Mouse (Mus musculus): Measurements from ENCODE around the gene Lmna.

Gene Lmna

DNA sequence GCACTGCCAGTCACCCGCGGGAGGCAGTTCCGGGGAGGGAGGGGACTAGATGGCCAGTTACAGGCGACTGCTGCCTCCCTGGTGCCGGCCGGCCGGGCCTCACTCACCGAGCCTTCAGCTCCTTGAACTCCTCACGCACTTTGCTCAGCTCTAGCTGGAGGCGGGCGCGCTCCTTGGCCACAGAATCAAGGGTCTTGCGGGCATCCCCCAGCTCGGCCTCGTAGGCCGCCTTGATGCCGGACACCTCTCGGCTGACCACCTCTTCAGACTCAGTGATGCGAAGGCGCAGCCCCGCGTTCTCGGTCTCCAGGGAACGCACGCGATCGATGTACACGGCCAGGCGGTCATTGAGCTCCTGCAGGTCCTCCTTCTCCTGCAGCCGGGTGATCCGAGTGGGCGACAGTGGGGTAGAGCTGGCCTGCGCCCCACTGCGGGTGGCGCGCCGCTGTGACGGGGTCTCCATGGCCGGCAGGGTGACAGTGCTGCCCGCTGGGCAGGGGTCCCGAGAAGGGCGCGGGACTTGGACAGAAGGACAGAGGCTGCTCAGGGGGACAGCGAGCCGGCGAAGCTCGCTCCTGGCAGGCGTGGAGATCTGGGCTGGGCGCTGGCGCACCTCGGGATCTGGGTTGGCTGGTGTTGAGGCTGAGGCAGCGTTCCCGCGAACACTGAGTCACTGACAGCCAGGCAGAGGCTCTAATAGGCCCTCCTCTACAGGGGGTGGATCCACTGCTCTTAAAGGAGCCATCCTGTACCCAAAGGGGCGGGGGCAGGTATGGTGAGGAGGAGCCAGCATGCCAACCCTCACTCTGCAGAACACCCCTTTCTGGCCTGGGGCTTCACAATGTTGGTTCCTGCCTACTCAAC is 6.9 kb downstream of the Lmna start:
- POLR2A ChIA-PET: interaction anchor here in 3 of 4 experiments (0.5 to 30.0 kb wide), 35 partner anchors 7 to 361 kb away, joined by 3 to 624 read pairs (median 5); partner anchors contain the start of genes Ssr2 (in 2 of the 3), Lmna (in 1 of the 3), Mef2d (in 1 of the 3) and Mex3a (in 1 of the 3)
- CTCF ChIA-PET: interaction anchor here (0.6 to 3.4 kb wide), 10 partner anchors 12 to 62 kb away, joined by 3 to 17 read pairs (median 4); no protein-coding TSS in a partner anchor

- ChIA-PET CTCF (interaction anchor here (0.5 to 3.4 kb wide), 12 partner anchors 12 to 940 kb away, joined by 3 to 17 read pairs (median 4); no protein-coding TSS in a partner anchor), POLR2A (interaction anchor here (0.5 to 30.0 kb wide), 36 partner anchors 7 to 281 kb away, joined by 3 to 624 read pairs (median 6); partner anchors contain the start of genes Lmna (in 3 of the 4), Pmf1 (in 2 of the 4), Lamtor2 (in 1 of the 4) and Mex3a (in 1 of the 4))
These were observed 7.7 kb downstream of the Lmna start for GRCm38 (mm10) chr3:88502031-88502571.

DNA sequence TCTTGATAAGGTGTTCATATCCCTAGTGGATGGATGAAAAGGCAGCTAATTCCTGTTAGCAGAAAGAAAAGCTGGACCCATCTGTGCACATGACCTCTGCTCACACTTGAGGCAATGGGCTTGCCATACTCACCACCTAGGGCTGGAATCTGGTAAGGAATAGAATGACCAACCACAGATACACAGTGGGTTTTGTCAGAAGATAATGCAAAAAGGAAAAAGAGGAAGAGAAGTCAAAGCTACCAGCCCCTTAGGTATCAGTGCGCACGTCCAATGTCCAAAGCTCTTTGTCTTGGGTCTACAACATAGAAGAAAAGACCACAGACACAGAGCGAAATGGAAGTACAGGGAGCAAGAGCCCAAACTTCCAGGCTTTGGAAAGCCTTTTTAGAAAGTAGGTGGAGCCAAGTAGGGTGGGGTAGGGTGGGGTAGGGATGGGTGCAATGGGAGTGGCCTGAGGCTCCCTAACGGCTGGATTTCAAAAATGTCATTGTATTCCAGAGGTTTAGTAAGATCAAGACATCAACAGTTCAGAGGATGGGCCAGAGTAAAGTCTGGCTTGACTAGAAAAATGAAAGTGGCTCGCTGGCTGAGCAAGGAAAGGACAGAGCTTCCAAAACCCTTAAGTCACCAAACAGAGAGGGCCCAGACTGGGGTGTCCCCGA is 8.3 kb downstream of the Lmna start:
- ChIA-PET POLR2A (interaction anchor here (0.5 to 30.0 kb wide), 40 partner anchors 8 to 580 kb away, joined by 3 to 624 read pairs (median 5); partner anchors contain the start of genes Lmna (in 3 of the 4), Pmf1 (in 3 of the 4), Ssr2 (in 2 of the 4) and Lamtor2 (in 1 of the 4)), CTCF (interaction anchor here (0.5 to 3.4 kb wide), 13 partner anchors 11 to 939 kb away, joined by 3 to 17 read pairs (median 3); no protein-coding TSS in a partner anchor)

DNA sequence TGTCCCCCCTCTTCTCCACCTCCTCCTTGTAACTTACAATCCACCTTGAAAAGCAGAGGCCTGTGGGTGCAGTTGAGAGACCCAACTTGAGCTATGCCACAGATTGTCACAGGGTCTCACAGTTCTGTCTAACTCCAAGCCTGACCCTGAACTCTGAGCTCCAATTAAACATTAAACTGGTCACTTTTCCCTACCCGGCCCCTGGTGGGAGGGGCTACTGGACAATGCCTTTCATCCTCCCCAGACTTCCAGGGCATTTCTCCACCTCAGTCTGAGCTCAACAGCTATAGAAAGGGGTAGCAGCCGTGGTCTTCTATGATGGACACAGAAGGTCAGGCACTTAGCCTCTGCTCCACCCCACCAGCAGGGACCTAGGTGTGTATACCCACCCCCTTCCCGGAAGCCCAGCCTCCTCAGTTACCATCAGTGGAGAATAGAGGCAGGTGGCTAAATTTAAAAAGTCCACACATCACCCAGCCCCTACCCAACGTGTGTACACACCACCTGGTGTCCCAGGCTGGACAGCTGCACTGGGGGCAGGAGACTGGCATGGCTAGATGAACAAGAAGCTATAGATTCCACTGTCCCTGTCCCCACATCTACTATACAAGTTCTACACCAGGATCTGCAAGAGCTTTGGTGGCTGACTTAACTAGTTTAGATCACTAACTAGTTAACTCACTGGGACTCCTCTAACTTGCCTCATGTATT is 8.9 kb downstream of the Lmna start:
- CTCF ChIA-PET: interaction anchor here in 3 of 4 experiments (0.6 to 3.4 kb wide), 11 partner anchors 9 to 742 kb away, joined by 3 to 17 read pairs (median 3); partner anchors contain the start of gene Lmna (in 1 of the 3)

DNA sequence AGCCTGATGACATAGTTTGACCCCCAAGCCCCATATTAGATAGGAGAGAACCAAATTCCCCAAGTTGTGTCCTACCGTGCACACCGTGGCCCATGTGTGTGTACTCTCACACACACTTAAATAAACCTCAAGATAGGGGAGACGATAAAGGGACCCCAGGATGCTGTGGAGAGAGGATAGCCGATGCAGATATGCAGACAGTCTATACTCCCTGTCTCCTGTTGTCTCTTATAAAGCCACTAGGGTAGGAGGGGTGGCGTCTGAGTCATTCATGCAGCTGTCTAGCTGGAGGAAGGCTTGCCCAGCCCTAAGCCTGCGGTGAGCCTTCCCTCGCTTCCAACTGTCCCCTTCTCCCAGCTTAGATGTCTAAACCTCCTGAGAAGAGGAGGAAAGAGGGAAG is 9.7 kb downstream of the Lmna start:
- CTCF ChIA-PET: interaction anchor here in 3 of 4 experiments (0.6 to 1.6 kb wide), 7 partner anchors 10 to 743 kb away, joined by 3 to 5 read pairs (median 4); partner anchors contain the start of gene Lmna (in 1 of the 3)
- POLR2A ChIA-PET: interaction anchor here in 3 of 4 experiments (0.6 to 30.0 kb wide), 16 partner anchors 10 to 163 kb away, joined by 3 to 624 read pairs (median 6); partner anchors contain the start of genes Lmna (in 2 of the 3), Lamtor2 (in 1 of the 3), Pmf1 (in 1 of the 3) and Ssr2 (in 1 of the 3)

More for the DNA sequence above, 8.9 kb downstream of the Lmna start:
- POLR2A ChIA-PET: interaction anchor here (0.5 to 30.0 kb wide), 34 partner anchors 9 to 579 kb away, joined by 3 to 624 read pairs (median 4); partner anchors contain the start of genes Lmna (in 3 of the 4), Pmf1 (in 3 of the 4), Lamtor2 (in 1 of the 4) and Mex3a (in 1 of the 4)

- ChIA-PET POLR2A (interaction anchor here in 3 of 4 experiments (0.6 to 30.0 kb wide), 10 partner anchors 10 to 86 kb away, joined by 3 to 624 read pairs (median 13); partner anchors contain the start of genes Lmna (in 3 of the 3) and Ssr2 (in 1 of the 3)), CTCF (interaction anchor here in 1 of 4 experiments (1.0 to 1.6 kb wide), 3 partner anchors 10 to 16 kb away, joined by 3 to 5 read pairs (median 5); partner anchors contain the start of gene Lmna)
These were observed 10.2 kb downstream of the Lmna start for GRCm38 (mm10) chr3:88499580-88499979.

- POLR2A ChIA-PET: interaction anchor here in 3 of 4 experiments (0.5 to 21.3 kb wide), 40 partner anchors 8 to 246 kb away, joined by 3 to 624 read pairs (median 4); partner anchors contain the start of genes Lmna (in 2 of the 3), Pmf1 (in 2 of the 3), Mex3a (in 1 of the 3) and Slc25a44 (in 1 of the 3)
These were observed 13.9 kb downstream of the Lmna start for GRCm38 (mm10) chr3:88495741-88496415.

DNA sequence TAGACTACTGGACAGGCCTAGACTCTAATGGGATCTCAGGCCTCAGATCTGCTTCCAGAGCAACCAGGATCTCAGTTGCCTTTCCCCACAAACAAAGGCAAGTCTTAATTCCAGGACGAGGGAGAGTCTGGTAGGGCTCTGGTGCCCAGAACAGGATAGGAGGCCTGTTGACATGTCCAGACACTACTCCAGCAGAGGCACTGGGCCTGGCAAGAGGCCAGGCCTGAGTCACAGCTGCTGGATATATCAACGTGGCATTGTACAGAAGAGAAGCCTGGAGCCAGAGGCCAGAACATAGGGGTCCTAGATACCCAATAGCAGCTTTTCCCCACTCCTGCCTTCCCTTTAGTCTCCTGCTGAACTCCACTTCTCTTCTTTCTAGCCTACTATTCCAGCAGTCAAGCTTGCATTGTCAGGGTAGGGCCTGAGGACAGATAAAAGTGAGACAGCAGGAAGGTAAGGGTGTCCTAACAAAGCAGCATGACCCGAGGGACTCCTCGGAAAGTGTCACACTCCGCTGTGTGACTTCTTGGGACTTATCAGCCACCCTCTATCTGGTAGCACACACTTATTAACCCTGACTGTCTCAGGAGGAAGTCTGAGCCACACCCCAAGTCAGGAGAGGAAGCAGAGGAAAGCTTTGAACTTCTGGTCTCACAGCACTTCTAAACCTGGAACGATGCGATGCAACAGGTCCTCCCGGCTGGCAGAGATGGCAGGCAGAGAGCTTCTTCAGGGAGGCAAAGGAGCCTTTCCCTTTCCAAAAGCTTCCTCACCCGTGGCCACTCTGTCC is 14.7 kb downstream of the Lmna start:
- ChIA-PET CTCF (interaction anchor here in 3 of 4 experiments (0.6 to 2.5 kb wide), 11 partner anchors 12 to 88 kb away, joined by 3 to 11 read pairs (median 4); partner anchors contain the start of genes Lamtor2 (in 1 of the 3) and Lmna (in 1 of the 3)), POLR2A (interaction anchor here in 3 of 4 experiments (0.7 to 21.3 kb wide), 35 partner anchors 8 to 205 kb away, joined by 3 to 624 read pairs (median 4); partner anchors contain the start of genes Lmna (in 2 of the 3), Pmf1 (in 2 of the 3), Mex3a (in 1 of the 3) and Slc25a44 (in 1 of the 3))

More at GRCm38 (mm10) chr3:88495741-88496415, 13.9 kb downstream of the Lmna start:
- CTCF ChIA-PET: interaction anchor here in 3 of 4 experiments (0.5 to 2.5 kb wide), 12 partner anchors 12 to 89 kb away, joined by 3 to 11 read pairs (median 4); partner anchors contain the start of genes Lamtor2 (in 1 of the 3) and Lmna (in 1 of the 3)

GRCm38 (mm10) chr3:88493706-88494582 is 15.8 kb downstream of the Lmna start:
- ChIA-PET POLR2A (interaction anchor here in 3 of 4 experiments (0.7 to 21.3 kb wide), 27 partner anchors 8 to 156 kb away, joined by 3 to 624 read pairs (median 5); partner anchors contain the start of genes Lmna (in 2 of the 3) and Pmf1 (in 1 of the 3)), CTCF (interaction anchor here (0.6 to 2.0 kb wide), 5 partner anchors 10 to 28 kb away, joined by 4 to 11 read pairs (median 4); no protein-coding TSS in a partner anchor)

- POLR2A ChIA-PET: interaction anchor here (0.6 to 21.3 kb wide), 19 partner anchors 8 to 156 kb away, joined by 3 to 624 read pairs (median 4); partner anchors contain the start of genes Lmna (in 2 of the 4), Pmf1 (in 2 of the 4) and Mex3a (in 1 of the 4)
- CTCF ChIA-PET: interaction anchor here in 3 of 4 experiments (0.9 to 9.5 kb wide), 9 partner anchors 8 to 211 kb away, joined by 3 to 199 read pairs (median 5); no protein-coding TSS in a partner anchor
These were observed 22.4 kb downstream of the Lmna start for GRCm38 (mm10) chr3:88487396-88487795.

- POLR2A ChIA-PET: interaction anchor here (0.6 to 21.3 kb wide), 19 partner anchors 9 to 150 kb away, joined by 3 to 624 read pairs (median 3); partner anchors contain the start of genes Lmna (in 2 of the 4), Pmf1 (in 2 of the 4) and Mex3a (in 1 of the 4)
- CTCF ChIA-PET: interaction anchor here in 3 of 4 experiments (0.6 to 9.5 kb wide), 11 partner anchors 17 to 211 kb away, joined by 3 to 199 read pairs (median 3); partner anchors contain the start of gene Lmna (in 2 of the 3)
These were observed 22.9 kb downstream of the Lmna start for GRCm38 (mm10) chr3:88486887-88487286.

DNA sequence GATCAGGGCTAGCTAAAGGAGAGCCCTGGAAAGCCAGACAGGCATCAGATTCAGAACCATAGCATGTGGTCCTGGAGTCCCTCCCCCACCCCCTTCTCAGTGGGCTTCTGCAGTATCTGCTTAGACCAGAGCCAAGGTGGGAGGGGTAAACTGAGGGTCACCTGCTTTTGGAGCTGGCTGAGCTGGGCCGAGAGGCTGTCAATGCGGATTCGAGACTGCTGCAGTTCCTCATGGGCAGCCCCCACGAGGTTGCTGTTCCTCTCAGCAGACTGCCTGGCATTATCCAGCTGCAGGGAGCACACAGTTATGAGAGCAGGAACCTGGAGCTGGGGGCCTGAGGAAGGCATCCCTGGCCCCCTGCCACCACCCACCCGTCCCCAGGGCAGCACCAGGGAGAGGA is 23.7 kb downstream of the Lmna start:
- ChIA-PET POLR2A (interaction anchor here in 3 of 4 experiments (0.6 to 21.3 kb wide), 20 partner anchors 9 to 149 kb away, joined by 3 to 624 read pairs (median 3); partner anchors contain the start of genes Lmna (in 2 of the 3), Pmf1 (in 2 of the 3), Lamtor2 (in 1 of the 3) and Mex3a (in 1 of the 3)), CTCF (interaction anchor here in 3 of 4 experiments (0.6 to 9.5 kb wide), 11 partner anchors 17 to 117 kb away, joined by 3 to 199 read pairs (median 5); partner anchors contain the start of gene Lmna (in 2 of the 3))

Measured in embryonic stem cell, embryonic (primary cell).